Mouse (Mus musculus) intestine, embryonic 16.5 days (tissue): ENCODE measurements around the gene Med22. TPM values are rescaled to one million over a fixed set of nuclear protein-coding genes. Genes with fewer than 3 reads are reported as not detected.

ENCODE experiments used
- ATAC-seq: fragments of 200-750 bp; cut with Nextera tagmentation; 2 replicates; pipeline ENCODE4 v1.8.0; 2017; ENCODE audit warnings: moderate TSS enrichment, moderate library complexity
- H3K27ac ChIP-seq: fragments of 300-500 bp; sonication (generic); 2 replicates; pipeline ENCODE4 v1.5.1; 2014; ENCODE audit warnings: mild to moderate bottlenecking, low read length
- H3K27me3 ChIP-seq: fragments of 300-500 bp; sonication (generic); replicated peaks from 2 replicates; pipeline ENCODE4 v1.6.1; 2014; ENCODE audit warnings: low read length, control low read depth, mixed read lengths; ENCODE audit not compliant: control insufficient read depth, insufficient read depth
- H3K36me3 ChIP-seq: fragments of 300-500 bp; sonication (generic); 2 replicates; pipeline ENCODE4 v1.6.1; 2014; ENCODE audit warnings: low read length, control low read depth; ENCODE audit not compliant: control insufficient read depth, insufficient read depth
- H3K4me1 ChIP-seq: fragments of 300-500 bp; sonication (generic); 2 replicates; pipeline ENCODE4 v1.6.1; 2014; ENCODE audit warnings: low read length, control low read depth, mixed read lengths; ENCODE audit not compliant: control insufficient read depth, insufficient read depth
- H3K4me2 ChIP-seq: fragments of 300-500 bp; sonication (generic); 2 replicates; pipeline ENCODE4 v1.6.1; 2014; ENCODE audit warnings: low read depth, low read length, control low read depth
- H3K4me3 ChIP-seq: fragments of 300-500 bp; sonication (generic); 2 replicates; pipeline ENCODE4 v1.5.1; 2014; ENCODE audit warnings: mild to moderate bottlenecking, low read length
- H3K9ac ChIP-seq: fragments of 300-500 bp; sonication (generic); 2 replicates; pipeline ENCODE4 v1.6.1; 2014; ENCODE audit warnings: low read depth, low read length
- H3K9me3 ChIP-seq: fragments of 300-500 bp; sonication (generic); 2 replicates; pipeline ENCODE4 v1.6.1; 2016; ENCODE audit warnings: low read length, control low read depth; ENCODE audit not compliant: control insufficient read depth
- WGBS: fragments of 180-500 bp; shearing (Covaris S2); extraction: QIAGEN DNeasy Blood & Tissue Kit; methylation state at CpG from one replicate; pipeline ENCODE4 v1.1.7; 2014; 5-methylcytosine and 5-hydroxymethylcytosine counted together
- polyA plus RNA-seq: library from polyadenylated mRNA; unstranded; fragments of >200 nt; fragmentation: Nextera tagmentation; extraction: Ambion mirVana; gene quantifications from 2 replicates; pipeline ENCODE4 v1.2.1, GENCODE M21; 2015

The Med22 gene
- polyA plus RNA-seq: 36.1 and 39.4 TPM in 2 replicates

DNA sequence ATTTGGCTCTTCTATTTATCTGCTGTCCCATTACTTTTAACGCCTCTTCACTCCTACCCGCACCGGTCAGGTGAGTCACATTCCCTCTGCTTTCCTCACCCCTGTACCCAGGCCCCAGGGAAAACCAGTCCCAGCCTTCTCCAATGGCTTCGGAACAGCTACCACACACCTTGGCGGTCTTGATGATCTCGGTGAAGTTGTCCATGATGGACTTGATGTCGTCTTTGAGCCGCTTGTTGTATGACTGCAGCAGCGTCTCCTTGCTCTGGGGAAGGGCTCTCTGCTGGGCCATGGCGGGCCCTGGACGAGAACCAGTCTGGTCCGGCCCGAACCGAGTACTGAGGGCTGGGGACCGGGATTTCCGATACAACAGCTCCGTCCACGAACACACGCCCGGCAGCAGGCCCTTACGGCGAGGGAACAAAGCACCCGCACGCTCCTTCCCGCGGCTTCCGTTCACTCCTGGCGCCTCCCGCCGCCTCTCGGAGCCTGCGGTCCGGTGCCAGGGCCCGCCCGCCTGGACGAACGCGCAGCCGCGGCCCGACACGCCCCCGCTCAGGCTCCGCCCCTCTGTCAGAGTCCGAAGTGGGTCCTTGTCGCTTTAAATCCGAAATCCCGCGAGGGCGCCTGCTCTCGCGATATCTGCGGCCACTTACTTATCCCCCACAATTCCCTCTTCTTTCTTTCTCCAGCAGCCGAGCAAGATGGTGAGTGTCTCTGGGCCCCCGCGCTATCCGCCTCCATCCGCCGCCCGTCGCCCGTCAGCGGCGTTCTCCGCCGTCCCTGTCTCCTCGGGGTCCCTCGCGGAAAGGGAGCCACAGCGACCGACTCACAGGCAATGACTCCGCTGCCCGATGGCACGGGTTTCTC lies at the start of gene Med22, which contains the start of gene Rpl7a:
TSS of gene Med22 (minus strand) at position 554 of the 870 bp plus-strand sequence.
TSS of gene Rpl7a (plus strand) at position 641 of the 870 bp plus-strand sequence.
- Histone ChIP-seq H3K4me3 (peak within 1 kb of the TSS; percentile 91), H3K9ac (peak within 1 kb of the TSS; percentile 80), H3K4me1 (peaks cover 28% of the 10 kb centered on the region), H3K27ac (peak within 1 kb of the TSS; percentile 84), H3K9me3 (no peaks in the 10 kb centered on the region), H3K36me3 (peaks cover 35% of the 10 kb centered on the region), H3K4me2 (peak within 1 kb of the TSS; percentile 77), H3K27me3 (no peaks in the 10 kb centered on the region)
- peak; percentile 94 for ATAC-seq
- under 1% methylated on average over 74 of the region's 74 CpGs for WGBS

DNA sequence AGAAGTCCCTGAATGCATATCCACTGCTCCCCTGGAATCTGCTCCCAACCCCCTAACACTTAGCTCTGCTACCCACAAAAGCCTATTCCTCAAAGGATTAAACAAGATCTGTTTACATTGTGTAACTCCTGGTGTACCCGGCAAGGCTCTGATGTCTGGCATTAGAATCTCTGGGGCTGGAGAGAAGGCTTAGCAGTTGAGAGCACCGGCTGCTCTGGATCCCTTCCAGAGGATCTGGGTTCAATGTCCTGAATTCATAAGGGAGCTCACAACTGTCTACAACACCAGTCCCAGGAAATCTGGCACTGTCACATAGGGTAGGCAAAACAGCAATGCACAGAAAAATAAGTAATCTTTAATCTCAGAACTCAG lies 47.0 kb upstream of the Med22 start:
- 67% methylated on average over 2 of the region's 2 CpGs for WGBS
- Histone ChIP-seq H3K4me3 (no peak overlapping the region), H3K27me3 (no peaks in the 10 kb centered on the region), H3K4me2 (no peak overlapping the region), H3K4me1 (peaks cover 7% of the 10 kb centered on the region), H3K27ac (peak overlapping the region; percentile 73), H3K9me3 (no peaks in the 10 kb centered on the region), H3K36me3 (peaks cover 19% of the 10 kb centered on the region), H3K9ac (no peak overlapping the region)
- peak; percentile 23 for ATAC-seq

DNA sequence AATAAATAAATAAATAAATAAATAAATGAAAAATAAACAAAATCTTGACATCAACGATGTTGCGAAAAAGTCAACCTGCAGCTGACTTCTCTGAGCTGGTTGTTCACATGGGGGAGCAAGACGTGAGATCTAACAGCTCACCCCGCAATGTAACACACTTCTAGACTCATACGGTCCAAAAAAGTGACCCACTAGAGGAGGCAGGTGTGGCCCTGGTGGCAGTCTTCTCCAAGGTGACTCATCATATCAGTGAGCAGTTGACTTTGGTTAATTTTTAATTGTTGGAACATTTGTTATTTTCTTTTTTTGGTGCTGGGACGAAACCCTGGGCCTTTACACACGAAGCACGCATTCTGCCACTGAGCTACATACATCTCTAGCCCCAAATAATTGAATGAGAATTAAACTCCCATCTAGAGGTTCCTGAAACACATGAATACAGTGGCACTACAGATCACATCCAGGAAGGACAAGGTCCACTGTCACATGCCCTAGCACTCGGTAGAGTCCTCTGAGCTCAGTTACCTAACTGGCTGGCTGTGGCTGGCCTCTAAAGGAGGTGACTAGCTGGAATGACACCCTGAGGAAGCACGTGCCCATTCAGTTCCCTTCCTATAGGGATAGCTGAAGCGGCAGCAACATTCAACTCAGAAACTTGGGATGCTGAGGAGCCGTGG lies 46.5 kb upstream of the Med22 start:
- peaks cover 19% of the 10 kb centered on the region for H3K36me3 ChIP-seq
- no peaks in the 10 kb centered on the region for H3K9me3 ChIP-seq
- peaks cover 3% of the 10 kb centered on the region for H3K4me1 ChIP-seq
- H3K27ac ChIP-seq: peak overlapping the region; percentile 73
- H3K27me3 ChIP-seq: no peaks in the 10 kb centered on the region
- no peak overlapping the region for H3K9ac ChIP-seq
- peak; percentile 95 for ATAC-seq
- H3K4me2 ChIP-seq: no peak overlapping the region
- no peak overlapping the region for H3K4me3 ChIP-seq
- 77% methylated on average over 12 of the region's 12 CpGs for WGBS

DNA sequence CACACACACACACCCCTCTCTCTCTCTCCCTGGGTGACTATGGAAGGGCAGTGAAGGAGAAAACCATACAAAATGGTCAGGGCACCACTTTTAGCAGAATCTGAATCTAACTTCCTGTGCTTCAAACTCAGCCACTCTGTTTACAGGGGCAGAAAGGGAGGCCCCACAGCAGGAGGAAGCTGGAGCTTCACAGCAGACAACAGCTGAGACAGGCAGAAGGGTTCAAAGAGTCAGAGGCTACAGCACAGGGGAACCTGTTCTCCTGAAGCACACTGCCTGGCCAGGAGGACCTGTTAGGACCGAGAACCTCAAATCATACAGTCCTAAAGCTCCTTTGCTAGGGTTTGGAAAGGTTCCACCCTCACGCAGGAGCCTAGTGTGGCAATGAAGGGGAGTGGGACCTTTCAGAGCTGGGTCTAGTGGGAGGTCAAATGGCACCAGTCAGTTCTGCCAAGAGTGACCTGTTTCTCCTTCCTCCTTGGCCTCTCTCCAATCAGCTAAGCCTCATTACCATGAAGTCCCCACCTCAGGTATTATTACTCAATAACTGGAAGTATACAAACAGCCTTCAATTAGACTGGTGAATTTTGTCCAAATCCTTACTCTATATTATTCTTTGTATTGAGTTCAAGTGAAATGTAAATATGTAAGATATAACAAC lies 44.4 kb upstream of the Med22 start:
- Histone ChIP-seq H3K9me3 (no peaks in the 10 kb centered on the region), H3K27ac (no peak overlapping the region), H3K4me1 (no peaks in the 10 kb centered on the region), H3K36me3 (peaks cover 15% of the 10 kb centered on the region), H3K4me2 (no peak overlapping the region), H3K4me3 (no peak overlapping the region), H3K27me3 (no peaks in the 10 kb centered on the region), H3K9ac (no peak overlapping the region)
- WGBS: 93% methylated on average over 2 of the region's 2 CpGs
- ATAC-seq: no peak

DNA sequence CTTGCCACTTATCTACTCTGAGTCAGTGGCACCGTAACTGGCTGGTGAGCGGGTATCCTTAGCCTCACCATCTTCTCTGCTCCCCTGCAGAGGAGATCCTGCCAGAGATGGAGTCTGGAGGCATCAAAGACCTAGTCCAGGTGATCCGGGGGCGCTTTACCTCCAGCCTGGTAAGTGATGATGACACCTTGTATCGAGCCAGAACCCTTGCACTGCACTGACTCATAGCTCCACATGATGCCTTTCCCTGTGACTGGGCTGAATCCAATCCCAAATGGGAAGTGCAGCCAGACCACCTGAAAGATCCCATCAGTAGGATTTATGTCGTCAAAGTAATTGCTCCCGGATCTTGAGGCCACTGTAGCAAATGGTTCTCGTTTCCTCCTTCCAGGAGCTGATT lies 42.4 kb upstream of the Med22 start:
- no peak overlapping the region for H3K9ac ChIP-seq
- H3K27me3 ChIP-seq: no peaks in the 10 kb centered on the region
- no peaks in the 10 kb centered on the region for H3K4me1 ChIP-seq
- no peaks in the 10 kb centered on the region for H3K9me3 ChIP-seq
- H3K36me3 ChIP-seq: peaks cover 14% of the 10 kb centered on the region
- H3K27ac ChIP-seq: no peak overlapping the region
- no peak overlapping the region for H3K4me3 ChIP-seq
- 82% methylated on average over 8 of the region's 8 CpGs for WGBS
- H3K4me2 ChIP-seq: no peak overlapping the region
- ATAC-seq: no peak

DNA sequence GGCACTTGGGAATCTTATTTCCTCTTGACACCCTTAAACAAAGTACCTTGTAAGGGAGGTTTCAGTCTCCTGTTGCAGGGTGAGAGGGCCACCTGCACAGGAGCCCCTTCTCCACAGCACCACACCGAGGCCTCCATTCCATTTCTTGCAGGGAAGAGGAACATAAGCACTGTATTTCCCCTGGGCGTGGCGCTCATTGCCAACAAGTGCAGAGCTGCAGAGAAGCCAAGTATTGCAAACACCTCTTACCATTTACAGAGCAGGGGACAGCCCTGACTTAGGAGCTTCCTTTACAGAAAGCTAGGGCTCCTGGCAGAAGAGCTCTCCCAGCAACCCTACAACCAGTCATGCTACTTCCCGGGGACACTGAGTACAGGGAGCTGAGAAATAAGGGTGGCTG lies 41.7 kb upstream of the Med22 start:
- H3K27me3 ChIP-seq: no peaks in the 10 kb centered on the region
- no peak overlapping the region for H3K9ac ChIP-seq
- H3K27ac ChIP-seq: no peak overlapping the region
- H3K4me1 ChIP-seq: no peaks in the 10 kb centered on the region
- H3K36me3 ChIP-seq: peaks cover 13% of the 10 kb centered on the region
- H3K4me3 ChIP-seq: no peak overlapping the region
- H3K9me3 ChIP-seq: no peaks in the 10 kb centered on the region
- H3K4me2 ChIP-seq: no peak overlapping the region
- WGBS: 85% methylated on average over 4 of the region's 4 CpGs
- ATAC-seq: no peak

DNA sequence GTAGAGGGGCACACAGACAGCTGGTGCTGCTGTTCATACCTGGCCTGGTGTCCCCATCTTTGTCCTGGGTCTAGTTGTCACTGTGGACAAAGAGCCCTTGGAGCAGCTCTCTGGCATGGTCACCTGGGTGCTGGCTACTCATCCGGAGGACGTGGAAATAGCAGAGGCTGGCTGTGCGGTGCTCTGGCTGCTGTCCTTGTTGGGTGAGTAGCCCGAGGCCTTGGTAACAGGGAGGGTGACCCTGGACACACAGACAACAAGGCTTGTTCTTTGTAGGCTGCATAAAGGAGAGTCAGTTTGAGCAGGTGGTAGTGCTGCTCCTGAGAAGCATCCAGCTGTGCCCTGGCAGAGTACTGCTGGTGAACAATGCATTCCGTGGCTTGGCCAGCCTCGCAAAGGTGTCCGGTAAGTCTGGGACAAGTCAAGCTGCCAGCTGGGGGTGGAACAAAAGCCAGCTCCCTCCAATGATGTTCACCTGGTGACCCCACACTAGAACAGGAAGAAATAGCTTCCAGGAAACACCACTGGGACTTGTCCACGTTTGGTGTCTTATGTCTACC lies 40.9 kb upstream of the Med22 start:
- H3K9me3 ChIP-seq: no peaks in the 10 kb centered on the region
- no peaks in the 10 kb centered on the region for H3K4me1 ChIP-seq
- H3K4me3 ChIP-seq: no peak overlapping the region
- H3K27me3 ChIP-seq: no peaks in the 10 kb centered on the region
- no peak for ATAC-seq
- peaks cover 13% of the 10 kb centered on the region for H3K36me3 ChIP-seq
- no peak overlapping the region for H3K4me2 ChIP-seq
- H3K27ac ChIP-seq: no peak overlapping the region
- WGBS: 88% methylated on average over 8 of the region's 8 CpGs
- no peak overlapping the region for H3K9ac ChIP-seq

DNA sequence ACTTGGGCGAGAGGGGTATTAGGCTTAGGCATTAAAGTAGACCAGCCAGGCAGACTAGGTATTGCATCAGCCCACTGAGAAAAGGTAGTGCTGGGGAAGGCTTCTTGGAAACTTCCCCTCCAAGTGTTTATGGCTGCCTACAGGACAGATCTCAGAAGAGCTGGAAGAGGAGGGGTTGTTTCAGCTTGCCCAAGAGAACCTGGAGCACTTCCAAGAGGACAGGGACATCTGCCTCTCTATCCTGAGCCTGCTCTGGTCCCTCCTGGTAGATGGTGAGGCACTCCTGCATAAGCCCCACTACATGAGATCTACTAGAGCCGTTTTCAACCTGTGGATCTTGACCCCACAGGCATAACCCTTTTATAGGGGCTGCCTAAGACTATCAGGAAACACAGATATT lies 39.9 kb upstream of the Med22 start:
- Histone ChIP-seq H3K4me3 (no peak overlapping the region), H3K4me1 (no peaks in the 10 kb centered on the region), H3K27me3 (no peaks in the 10 kb centered on the region), H3K4me2 (no peak overlapping the region), H3K36me3 (peaks cover 6% of the 10 kb centered on the region), H3K27ac (no peak overlapping the region), H3K9ac (no peak overlapping the region), H3K9me3 (no peaks in the 10 kb centered on the region)
- WGBS: 87% methylated on average over 2 of the region's 2 CpGs
- ATAC-seq: no peak

DNA sequence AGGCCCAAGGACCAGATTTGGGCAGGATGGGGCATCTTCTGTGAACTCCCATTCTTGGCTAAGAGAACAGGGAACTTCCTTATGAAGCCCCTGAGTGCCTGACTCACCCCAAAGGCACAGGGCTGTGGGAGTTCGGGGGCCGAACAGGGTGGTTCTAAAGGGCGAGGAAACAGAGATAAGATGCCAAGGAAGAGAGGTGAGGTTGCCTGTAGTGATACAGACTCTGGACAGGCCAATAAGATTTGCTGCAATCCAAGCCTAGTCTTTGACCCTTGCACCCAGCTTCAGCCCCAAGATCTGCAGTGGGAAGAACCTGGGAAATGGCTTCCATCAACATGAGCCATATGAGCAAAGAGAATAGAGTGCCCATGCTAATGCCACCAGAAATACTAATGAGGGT lies 32.8 kb upstream of the Med22 start:
- Histone ChIP-seq H3K4me2 (no peak overlapping the region), H3K27me3 (no peaks in the 10 kb centered on the region), H3K36me3 (no peaks in the 10 kb centered on the region), H3K4me1 (no peaks in the 10 kb centered on the region), H3K27ac (peak overlapping the region; percentile 44), H3K9me3 (no peaks in the 10 kb centered on the region), H3K4me3 (no peak overlapping the region), H3K9ac (no peak overlapping the region)
- ATAC-seq: peak; percentile 86
- WGBS: 59% methylated on average over 3 of the region's 3 CpGs
